8 mouse cellular contexts compared by ENCODE assay signal in the genomic region with DNA sequence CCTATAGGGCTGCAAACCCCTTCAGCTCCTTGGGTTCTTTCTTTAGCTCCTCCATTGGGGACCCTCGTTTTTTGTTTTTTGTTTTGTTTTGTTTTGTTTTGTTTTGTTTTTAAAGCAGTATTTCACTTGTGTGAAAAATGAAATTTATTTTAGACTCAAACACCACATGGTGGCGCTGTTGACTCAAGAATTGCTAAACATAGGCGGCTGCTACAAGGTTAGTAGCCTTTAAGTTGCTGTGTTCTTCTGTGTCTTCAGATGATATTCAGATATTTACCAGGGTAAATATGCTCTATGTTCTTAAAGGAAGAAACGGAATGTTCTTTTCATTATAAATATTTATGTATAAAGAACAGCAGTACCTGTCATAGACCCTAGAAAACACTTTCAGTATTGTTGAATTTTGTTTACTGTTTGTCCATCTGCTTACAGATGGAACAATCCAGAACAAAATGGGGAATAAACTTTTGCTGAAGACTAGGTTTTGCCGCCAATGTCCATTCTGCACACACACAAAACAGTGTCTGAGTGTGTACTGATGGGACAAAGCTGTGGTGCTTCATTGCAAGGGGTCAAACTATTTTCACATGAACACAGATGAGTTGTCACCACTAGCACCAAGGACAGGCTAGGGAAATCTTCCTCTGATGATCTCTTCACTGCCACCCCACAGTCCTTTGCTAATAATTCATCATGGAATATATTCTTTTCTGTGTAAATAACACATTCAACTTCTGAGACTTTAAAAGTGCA.
DNase-seq lines count a peak whose midpoint lies in the region; ATAC-seq lines count a peak whose summit lies in the region.

No protein-coding gene starts in this region.

- H3K4me3 ChIP-seq in forebrain, embryonic 11.5 days (ENCODE audit: low read depth, low read length) = no peak overlapping the region
- no peak overlapping the region for H3K4me3 ChIP-seq in forebrain, embryonic 10.5 days
- peak overlapping the region; percentile 8 for H3K4me3 ChIP-seq in megakaryocyte, embryonic 14.5 days (replicated peaks)

- H3K27me3 ChIP-seq in forebrain, embryonic 11.5 days (ENCODE audit: control insufficient read depth, insufficient read depth, low read length) = no peaks in the 10 kb centered on the region
- H3K27me3 ChIP-seq in forebrain, embryonic 10.5 days (ENCODE audit: poor library complexity, severe bottlenecking) = no peaks in the 10 kb centered on the region
- no peaks in the 10 kb centered on the region for H3K27me3 ChIP-seq in megakaryocyte, embryonic 14.5 days (replicated peaks)

- H3K36me3 ChIP-seq in forebrain, embryonic 11.5 days (ENCODE audit: control insufficient read depth, insufficient read depth, low read length) = no peaks in the 10 kb centered on the region
- H3K36me3 ChIP-seq in forebrain, embryonic 10.5 days (replicated peaks) = no peaks in the 10 kb centered on the region
- H3K36me3 ChIP-seq in megakaryocyte, embryonic 14.5 days (replicated peaks; ENCODE audit: low read length) = no peaks in the 10 kb centered on the region

- ATAC-seq in forebrain, embryonic 11.5 days (replicated peaks; ENCODE audit: low FRiP score) = peak; percentile 71

- WGBS in forebrain, embryonic 11.5 days = 10% methylated on average over 5 of the region's 5 CpGs
- 11% methylated on average over 5 of the region's 5 CpGs for WGBS in forebrain, embryonic 10.5 days

- H3K4me2 ChIP-seq in forebrain, embryonic 11.5 days (ENCODE audit: low read depth, low read length, severe bottlenecking) = no peak overlapping the region

- H3K9me3 ChIP-seq in forebrain, embryonic 11.5 days (ENCODE audit: control insufficient read depth, low read length) = no peaks in the 10 kb centered on the region
- H3K9me3 ChIP-seq in forebrain, embryonic 10.5 days = no peaks in the 10 kb centered on the region
- no peaks in the 10 kb centered on the region for H3K9me3 ChIP-seq in megakaryocyte, embryonic 14.5 days

- peak; percentile 57 for DNase-seq in forebrain, embryonic 11.5 days (ENCODE audit: low spot score)
- DNase-seq in forebrain, embryonic 10.5 days (ENCODE audit: extremely low spot score, low spot score) = no peak
- peak; percentile 55 for DNase-seq in ES-CJ7 (ENCODE audit: low read depth, low spot score)
- DNase-seq in cerebellum, postnatal 10 days = peak; percentile 86
- DNase-seq in gastrocnemius, postnatal 14 days = peak; percentile 38
- DNase-seq in layer of hippocampus, adult 8-10 months (ENCODE audit: low spot score in 2 of 2) = peak; percentile 9 to 47
- peak; percentile 35 to 68 for DNase-seq in spleen, postnatal 4 days (ENCODE audit: low spot score in 2 of 2)

- no peaks in the 10 kb centered on the region for H3K4me1 ChIP-seq in forebrain, embryonic 11.5 days (replicated peaks; ENCODE audit: control insufficient read depth, insufficient read depth, low read length)
- no peaks in the 10 kb centered on the region for H3K4me1 ChIP-seq in forebrain, embryonic 10.5 days
- peaks cover 4% of the 10 kb centered on the region; the same call in 1 of the 2 replicates for H3K4me1 ChIP-seq in megakaryocyte, embryonic 14.5 days

- intact Hi-C loops in gastrocnemius, postnatal 14 days (cut with DNase I; ENCODE audit: low total_unique reads) = no loop called here

- H3K9ac ChIP-seq in forebrain, embryonic 11.5 days (ENCODE audit: low read length) = no peak overlapping the region

- H3K27ac ChIP-seq in forebrain, embryonic 11.5 days (ENCODE audit: low read depth, low read length) = no peak overlapping the region
- no peak overlapping the region for H3K27ac ChIP-seq in forebrain, embryonic 10.5 days
